Mouse (Mus musculus) testis, postnatal 14 days (tissue): ENCODE data around the gene B3gnt2.
"Not testable (repeated sequence)": the region's sequence is repeated elsewhere in the genome, so short reads cannot be mapped to it uniquely, and the experiment has no call there.

Source experiments
- DNase-seq: peaks from one replicate; pipeline ENCODE4 v3.0.0; 2021; ENCODE audit warnings: low spot score

The B3gnt2 gene

DNA sequence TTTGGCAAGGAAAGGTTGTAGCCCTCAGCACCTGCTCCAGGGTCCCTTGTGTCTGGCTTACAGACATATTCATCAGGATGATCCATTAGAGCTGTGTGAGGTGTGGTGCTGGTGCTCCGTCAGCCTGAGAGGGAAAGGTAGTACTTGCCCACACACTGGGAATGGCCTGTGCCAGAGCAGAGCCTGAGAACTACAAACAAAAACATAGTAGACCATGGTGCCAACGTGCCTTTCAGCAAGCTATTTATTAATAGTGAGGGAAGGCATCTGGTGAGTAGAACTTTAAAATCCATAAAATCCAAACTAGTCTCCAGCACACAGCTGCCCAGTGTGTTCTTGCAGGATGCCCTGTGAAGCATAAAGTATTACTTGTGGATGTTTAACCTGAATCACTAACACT is 94.5 kb downstream of the B3gnt2 start:
- DNase-seq, result no peak

DNA sequence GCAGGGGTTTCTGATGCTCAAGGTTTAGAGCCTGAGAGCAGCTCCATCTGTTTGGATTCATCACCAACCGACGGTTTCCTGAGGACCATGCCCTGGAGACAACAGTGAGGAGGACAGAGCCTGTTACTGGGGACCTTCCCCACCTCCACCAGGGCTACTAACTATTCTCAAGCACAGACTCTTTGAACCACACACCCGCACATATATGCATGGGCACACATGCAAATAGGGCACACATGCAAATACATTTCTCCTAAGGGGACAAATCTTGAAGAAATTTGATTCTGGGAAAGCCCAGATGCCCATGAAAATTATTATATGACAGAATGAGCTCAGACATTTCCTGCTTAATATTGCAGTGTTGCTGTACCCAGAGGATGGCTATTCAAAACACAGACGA is 95.3 kb downstream of the B3gnt2 start:
- DNase-seq, result no peak

DNA sequence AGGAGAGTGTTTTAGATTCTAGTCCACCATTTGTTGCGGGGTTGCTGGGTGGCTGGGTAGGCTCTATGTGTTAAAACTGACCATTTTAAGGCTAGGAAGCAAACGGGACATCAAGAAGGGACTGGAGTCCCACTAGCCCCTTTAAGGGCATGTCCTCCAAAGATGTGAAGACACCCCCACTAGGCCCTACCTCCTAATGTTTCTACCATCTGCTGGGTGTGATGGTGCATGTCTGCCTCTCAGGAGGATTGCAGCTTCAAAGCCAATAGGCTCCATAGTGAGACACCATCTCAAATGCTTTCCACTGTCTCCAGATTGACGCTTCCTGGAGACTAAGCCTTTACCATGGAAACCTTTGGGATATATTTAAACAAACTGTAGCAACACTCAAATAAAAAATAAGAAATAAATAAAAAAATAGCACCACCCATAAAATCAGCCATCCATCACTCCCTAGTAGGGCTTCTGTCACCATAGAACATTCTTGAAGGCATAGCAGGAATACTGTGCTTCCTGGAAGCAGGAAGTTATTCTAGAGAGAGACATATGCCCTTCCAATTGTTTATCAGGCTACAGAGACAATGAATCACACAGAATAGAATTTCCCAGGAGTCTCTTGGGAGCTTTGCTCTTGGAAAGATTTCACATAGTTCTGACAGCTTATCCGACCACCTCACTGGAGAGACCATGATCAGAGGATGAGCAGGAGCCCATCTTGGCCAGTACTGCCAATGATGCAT is 97.0 kb downstream of the B3gnt2 start:
- DNase-seq, result no peak

DNA sequence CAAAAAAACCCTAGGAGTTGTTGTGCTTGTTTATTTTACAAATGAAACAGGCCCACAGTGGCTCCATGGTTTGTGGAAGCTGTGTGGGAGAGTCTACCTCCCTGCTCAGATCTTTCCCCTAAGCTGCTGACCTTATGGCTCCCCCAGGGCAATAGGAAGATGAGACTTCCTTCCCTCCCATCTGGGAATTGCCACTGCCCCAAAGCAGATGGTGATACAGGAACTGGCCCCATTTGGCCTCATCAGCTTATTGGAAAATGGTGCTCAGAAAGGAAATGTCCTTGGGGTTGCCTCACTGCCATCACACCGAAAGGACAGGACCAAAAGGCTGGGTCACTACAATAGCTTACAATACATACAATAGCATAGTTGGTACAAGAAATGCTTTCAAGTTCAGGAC is 97.7 kb downstream of the B3gnt2 start:
- no peak for DNase-seq

DNA sequence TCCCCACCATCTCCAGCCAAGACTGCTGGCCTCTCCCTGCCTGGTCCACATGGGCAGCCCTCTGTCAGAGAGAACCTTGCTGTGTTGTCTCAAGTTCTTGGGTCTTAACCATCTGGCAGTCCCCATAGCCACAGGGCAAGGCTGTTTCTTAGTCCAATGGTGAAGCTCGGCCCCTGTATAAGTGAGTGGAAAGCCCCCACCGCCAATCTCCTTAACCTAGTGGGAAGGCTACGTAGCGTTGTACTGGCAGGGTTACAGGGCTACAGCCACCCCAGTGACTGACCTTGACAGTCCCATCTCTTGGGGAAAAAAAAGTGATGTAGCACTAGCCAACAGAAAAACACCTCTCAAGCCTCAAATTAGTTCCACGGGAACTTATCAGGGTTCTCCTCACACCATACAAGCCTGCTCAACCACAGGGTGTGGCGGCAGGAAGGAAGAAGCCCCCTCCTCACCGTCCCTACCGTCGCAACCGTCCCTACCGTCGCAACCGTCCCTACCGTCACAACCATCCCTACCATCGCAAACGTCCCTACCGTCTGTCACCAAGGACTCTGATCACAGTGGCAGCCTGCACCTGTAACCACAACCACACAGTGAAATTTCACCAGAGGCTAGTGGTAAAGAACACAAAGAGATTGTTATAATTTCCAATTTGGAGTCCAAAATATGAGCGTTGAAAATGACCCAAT is 98.4 kb downstream of the B3gnt2 start:
- DNase-seq, result no peak

DNA sequence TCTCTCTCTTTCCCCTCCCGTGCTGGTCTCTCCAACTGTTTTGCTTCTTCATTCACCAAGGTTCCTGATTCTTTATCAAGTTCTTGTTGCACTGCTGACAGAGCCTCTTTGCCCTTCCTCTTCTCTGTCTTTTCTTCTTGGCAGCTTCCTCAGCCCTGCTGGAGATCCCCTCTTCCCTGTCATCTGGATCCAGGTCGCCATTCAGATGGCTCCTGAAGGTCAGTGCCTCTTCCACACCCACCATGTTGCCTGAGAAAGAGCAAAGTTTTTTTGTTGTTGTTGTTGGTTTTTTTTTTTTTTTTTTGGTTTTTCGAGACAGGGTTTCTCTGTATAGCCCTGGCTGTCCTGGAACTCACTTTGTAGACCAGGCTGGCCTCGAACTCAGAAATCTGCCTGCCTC is 101.0 kb downstream of the B3gnt2 start:
- DNase-seq, result no peak

DNA sequence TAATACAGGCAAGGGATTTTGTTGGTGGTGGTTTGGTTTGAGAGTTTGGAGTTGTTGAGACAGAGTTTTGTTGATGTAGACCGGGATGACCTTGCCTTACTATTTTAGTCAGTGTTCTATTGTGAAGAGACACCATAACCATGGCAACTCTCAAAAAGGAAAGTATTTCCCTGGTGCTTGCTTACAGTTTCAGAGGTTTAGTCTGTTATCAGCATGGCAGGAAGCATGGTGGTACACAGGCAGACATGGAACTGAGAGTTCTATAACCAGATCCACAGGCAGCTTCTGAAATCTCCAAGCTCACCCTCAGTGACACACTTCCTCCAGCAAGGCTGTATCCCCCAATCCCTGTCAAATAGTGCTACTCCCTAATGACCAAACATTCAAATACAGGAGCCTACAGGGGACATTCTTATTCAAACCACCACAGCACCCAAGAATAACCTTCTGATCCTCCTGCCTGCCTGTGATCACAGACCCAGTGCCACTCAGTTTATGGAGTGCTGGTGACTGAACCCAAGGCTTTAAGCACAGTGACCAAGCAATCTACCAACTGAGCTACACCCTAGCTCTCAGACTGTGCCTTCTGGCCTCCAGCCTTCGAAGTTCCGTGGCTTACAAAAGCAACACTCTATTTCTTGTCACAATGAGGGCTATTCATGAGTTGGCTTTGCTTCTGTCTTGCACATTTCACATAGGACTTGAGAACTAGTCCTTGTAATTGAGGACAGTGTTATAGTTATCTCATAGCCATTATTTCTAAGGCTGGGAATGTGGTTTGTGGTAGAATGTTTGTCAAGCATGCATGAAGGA is 104.4 kb downstream of the B3gnt2 start:
- no peak for DNase-seq

DNA sequence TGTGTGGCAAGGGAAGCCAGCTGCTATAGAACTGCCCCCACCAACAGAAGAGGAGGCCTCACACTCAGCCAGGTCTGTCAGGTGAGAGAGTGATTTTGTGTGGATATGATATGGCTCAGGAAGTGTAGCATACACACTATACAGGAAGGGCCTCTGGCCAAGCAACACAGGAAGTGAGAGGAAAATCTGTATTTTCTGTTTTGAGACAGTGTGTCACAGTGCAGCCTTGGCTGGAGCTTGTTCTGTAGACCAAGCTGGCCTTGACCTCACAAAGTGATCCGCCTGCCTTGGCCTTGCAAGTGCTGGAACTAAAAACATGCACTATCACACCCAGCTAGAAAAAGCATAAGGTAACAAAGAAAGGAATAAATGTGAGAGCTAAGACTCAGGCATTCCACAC is 105.6 kb downstream of the B3gnt2 start:
- peak; percentile 48 for DNase-seq

DNA sequence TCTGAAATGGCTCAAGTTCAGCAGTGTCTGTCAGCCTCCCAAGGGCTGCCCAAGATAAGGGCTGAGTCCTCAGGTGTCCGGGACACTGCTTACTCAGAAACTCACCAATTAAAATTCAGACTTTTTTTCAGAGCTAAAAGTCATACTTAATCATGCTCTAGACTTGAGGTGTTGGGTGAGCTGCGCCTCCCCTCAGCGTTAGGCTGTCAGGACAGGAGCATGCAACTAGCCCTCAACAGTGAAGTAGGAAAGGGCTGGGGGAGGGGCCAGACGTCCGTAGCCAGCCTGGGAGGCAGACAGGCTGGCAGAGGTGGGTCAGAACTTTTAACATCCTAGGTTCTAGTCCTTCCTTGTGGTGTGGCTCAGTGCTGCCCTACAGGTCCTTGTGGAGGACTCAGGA is 108.2 kb downstream of the B3gnt2 start:
- no peak for DNase-seq

DNA sequence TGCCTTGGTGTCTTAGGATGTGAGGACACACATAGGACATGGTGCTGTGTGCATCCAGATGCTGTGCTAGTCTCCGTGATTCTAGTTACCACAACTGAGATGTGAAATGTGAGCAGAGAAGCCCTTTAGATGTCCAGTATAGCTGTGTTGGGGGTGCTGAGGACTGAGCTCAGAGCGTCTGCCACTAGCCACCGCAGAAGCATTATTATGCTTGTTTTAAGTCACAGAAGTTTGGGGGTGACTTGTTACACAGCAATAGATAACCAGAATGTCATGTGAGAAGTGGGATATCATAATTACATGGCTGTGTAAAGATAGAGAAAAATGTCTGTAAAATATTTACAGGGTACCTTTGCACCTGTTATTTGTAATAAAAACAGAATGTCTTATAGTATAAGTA is 109.2 kb downstream of the B3gnt2 start:
- DNase-seq, result no peak

DNA sequence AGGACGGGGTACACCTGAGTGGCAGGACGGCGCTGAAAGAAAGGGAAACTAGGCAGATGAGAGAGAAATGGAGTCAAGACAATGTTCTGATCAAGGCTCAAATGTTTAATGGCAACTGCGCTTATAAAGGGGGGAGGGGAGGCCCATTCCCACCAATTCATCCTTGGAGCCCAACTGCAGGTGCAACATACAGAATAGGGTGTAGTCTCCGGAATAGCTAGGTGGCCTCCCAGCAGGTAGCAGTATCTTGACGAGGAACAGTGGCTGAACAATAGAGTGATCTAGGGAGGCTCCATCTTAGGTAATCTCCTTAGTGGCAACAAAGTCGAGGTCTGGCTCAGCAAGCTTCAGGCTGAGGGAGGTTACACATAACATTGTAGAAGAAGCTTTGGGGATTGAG is 113.4 kb downstream of the B3gnt2 start:
- no peak for DNase-seq

DNA sequence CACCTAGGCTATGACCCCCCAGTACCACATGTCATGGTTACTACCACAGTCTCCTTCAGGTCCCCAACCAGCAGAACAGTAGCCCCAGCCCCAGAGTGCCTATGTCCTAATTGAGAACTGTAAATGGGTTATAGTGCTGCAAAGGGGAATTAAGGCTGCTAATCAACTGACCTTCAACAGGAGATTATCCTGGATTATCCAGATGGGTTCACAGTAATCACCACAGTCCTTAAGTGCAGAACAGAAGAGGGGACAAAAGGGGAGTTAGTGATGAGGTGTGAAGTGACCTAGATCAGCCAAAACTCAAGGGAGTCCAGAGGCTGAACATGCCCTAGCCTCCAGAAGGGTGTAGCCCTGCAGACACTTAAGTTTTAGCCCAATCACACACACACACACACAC is 115.4 kb downstream of the B3gnt2 start:
- DNase-seq, result no peak

DNA sequence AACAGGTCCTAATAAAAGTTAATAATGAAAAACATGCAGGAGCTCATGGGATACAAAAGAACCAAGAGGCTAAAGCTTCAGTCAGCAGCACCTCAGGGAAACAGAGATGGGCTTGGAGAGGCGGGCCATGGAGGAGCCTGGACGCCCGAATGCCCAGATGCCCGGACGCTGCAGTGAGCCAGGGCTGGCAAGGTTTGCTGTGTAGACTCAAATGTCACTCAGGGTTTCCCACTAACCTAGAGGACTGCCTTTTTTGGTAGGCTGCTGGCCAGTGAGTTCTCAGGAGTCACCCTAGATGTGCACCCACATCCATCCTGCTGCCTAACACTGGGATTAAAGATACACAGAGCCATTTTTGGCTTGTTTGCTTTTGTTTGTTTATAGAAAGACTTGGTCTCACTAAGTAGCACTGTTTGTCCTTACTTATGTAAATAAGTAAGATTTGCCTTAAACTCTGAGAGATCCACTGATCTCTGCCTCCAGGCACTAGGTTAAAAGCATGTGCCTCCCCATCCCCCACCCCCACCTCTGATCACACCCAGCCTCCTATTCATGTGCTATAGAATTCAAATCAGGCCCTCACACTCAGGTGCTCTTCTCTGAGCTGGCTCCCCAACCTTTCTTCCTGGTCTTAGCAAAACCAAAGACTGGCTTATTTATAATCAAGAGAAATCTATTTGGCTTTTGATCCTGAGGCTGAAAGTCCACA is 117.0 kb downstream of the B3gnt2 start:
- DNase-seq, result no peak

DNA sequence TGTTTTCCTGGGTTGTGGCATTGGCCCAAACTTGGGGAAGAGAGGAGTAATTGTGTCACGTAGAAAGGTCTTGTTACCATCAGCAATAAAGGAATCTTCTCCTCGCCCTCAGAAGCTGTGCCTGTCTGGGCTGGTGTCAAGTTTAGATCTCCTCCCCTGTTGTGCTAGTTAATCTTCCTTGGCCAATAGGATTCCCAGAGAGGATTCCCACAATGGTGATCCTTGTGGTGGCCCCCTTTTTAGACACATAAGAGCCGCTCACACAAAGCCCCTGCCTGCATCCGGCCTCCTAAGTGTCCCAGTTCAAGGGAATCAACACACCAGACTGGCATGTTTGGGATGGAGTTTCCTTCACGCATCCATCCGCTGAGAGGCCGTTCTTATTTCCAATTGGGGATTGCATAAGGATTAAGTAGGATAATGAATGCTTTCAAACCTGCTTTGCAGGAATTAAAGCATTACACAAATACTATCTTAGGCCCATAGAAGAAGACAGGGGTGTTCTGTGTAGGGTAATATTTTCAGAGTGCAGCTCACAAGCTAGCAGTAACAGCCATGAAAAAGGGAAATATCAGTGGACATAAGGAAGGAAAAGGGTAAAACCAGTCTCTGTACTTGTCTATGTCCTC is 118.6 kb downstream of the B3gnt2 start:
- DNase-seq, result no peak

DNA sequence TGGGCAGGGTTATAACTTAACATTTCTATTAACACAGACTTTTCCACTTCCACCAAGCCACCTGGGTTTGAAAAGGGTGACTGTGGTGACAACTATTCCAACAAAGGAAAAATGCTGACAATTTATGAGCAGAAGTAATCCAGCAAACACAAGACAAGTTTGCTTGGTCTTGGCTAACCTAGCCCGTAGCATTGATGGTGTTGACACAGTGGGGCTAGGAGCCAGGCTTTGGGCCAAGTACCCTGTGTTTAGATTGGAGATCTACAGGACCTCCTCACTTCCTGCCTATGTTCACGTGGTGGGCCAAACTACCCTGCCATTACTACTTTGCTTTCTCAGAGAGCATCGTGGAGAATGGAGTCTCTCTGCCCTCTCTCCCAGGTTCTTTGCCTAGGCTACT is 119.3 kb downstream of the B3gnt2 start:
- DNase-seq, result no peak

DNA sequence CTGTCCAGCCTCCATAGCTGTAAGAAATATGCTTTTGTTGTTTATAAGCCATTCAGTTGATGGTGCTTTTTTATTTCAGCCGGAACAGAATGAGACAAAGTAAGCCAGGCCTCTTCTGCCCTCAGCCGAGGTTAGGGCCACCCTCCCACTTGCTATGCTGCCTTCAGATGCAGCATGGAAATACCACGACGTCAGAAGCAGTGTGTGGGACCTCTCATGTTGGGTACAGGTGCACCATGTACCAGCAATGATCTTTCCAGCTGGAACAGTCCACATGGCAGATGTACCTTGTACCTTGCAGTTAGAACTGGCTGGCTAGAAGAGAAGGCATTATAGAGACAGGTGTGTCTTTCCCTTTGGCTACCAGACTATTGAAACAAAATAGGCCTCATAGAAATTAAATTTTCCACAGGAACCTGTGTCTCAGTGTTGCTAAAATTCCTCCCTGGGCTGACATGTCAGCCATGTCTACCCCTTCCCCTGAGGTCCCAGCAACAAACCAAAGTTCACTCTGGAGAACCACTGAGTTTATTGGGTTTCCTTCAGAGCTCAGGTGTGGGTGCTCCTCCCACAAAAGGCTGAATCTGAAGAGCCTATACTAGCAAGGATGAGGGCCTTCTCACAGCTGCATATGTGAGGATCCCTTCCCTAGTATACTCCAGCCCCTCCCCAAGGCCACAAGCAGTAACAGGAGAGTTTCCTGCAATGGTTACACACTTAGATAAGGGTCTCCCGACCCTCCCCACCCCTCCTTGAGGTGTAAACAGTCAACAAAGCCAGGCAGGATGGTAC is 121.1 kb downstream of the B3gnt2 start:
- no peak for DNase-seq

DNA sequence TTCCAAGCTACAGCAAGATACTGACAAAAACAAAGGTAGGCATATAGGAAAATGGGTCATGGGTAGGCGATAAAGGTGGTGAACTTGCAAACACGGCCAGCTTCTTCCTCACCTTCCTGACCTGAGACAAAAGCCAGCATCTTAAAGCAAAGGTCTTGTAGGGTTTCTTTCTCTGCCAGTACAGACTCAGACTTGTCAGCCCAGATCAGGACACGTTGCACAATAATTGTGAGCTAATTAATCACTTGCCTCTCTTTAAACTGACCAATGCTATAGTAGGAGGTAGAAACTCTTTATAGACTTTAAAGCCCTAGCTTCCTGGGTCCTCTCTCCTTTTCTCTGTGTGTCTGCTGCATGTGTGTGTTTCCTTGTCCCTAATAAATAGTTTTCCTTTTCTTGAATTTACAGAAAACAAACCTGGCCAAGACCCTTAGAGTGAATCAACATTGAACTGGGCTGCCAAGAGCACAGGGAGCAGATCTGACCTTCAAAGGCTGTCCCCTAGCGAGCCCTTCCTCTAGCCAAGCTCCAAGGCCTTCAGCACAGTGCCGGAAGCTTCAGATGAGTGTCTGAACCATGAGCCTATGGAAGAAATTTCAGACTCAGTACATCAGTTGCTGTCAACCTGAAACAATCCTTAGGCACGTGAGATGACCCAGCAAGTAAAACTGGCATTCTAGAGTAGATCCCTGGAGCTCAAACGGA is 124.1 kb downstream of the B3gnt2 start:
- no peak for DNase-seq

DNA sequence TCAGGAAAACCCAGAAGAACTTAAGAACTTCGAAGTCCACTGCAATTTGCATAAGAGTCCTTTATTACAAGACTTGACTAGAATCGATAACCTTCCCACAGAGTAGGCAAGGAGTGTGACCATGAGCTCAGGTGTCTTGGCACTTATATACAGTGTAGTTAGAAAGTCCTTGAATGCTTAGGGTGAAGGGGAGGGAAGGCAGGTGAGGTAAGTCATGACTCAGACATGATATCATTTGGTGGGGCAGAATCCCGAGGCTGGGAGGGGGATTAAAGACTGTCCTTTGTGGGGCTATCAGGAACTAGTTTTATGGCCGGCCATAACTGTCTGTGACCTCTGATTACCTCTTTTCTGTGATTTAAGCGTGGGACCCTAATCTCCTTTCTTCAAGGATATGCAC is 125.6 kb downstream of the B3gnt2 start:
- DNase-seq, result not testable (repeated sequence)

DNA sequence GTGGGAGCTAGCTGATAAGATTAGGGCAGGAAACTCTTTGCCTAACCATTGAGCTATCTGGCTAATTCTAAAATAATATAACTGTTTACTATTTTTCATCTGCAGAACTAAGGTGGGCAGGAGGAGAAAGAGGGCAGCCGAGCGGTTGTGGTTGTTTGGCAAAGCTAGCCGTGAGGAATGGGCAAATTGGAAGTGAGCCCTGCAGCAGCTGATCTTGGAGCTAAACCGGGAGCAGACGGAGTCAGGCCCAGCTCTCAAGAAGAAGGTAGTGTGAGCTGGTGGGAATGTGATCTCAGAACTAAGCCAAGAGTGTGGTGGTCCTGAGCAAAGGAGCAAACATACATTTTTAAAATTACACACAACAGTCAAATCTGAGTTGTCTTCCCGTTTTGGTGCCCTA is 126.8 kb downstream of the B3gnt2 start:
- DNase-seq, result no peak

DNA sequence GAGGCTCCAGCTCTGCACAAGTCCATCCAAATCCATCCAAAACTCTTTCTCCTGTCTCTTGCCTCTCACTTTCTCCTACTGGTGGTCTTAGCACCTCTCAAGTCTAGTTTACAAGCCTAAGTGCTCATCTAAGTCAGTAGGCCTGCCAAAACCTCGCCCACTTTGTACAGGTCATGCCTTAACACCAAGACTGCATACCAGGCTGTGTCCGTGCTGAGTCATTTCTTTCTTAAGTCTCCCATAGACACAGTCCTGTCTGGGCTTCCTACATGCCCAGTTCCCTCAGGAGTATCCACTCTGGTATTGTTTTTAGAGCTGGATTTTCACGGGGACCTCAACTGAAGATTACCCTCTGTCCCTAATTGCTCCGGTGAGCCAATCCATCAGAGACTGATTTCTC is 127.9 kb downstream of the B3gnt2 start:
- DNase-seq, result no peak

DNA sequence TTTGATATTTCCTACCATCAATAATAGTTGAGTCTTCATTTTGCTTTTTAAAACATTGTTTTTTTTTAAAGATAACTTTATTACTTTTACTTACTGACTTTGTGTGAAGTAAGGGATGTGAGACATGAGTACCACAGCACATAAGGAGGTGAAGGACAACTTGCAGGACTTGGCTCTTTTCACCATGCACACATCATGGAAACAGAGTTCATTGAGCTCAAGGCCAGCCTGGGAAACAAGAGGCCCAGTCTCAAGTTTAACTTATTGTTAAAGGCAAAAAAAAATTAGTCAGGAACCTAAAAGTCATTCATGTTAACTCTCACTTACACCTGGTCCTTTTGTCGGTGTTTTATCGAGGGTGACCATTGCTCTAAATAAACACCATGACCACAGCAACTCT is 137.7 kb downstream of the B3gnt2 start:
- no peak for DNase-seq
